Mouse (Mus musculus) heart, postnatal 4 days (tissue): ENCODE results near the gene Zfp235. TPM values are rescaled to one million over a fixed set of nuclear protein-coding genes. Genes with fewer than 3 reads are reported as not detected.

ENCODE experiments used
- total RNA-seq, 2 experiments: library from RNA; stranded (reverse); gene quantifications; 2 replicates each; pipeline ENCODE4 v1.2.3; 2021

Zfp235 gene
- total RNA-seq, 2 experiments from 2014 or later, result 4.1 to 5.1 TPM

Other genes starting within 250 kb of the Zfp235 start
- not detected for gene Vmn1r178, start 242.2 kb upstream of the Zfp235 start, total RNA-seq
- not detected for gene Vmn1r179, start 207.2 kb upstream of the Zfp235 start, total RNA-seq
- gene Vmn1r180, start 183.5 kb upstream of the Zfp235 start, total RNA-seq, result not detected
- not detected for gene Vmn1r181, start 159.6 kb upstream of the Zfp235 start, total RNA-seq
- not detected for gene V1rd19, start 132.5 kb upstream of the Zfp235 start, total RNA-seq
- not detected for gene Vmn1r183, start 80.9 kb upstream of the Zfp235 start, total RNA-seq
- gene Zfp180, start 52.2 kb upstream of the Zfp235 start, total RNA-seq, result 10 to 100 TPM; 11.1 to 11.3 TPM
- gene Zfp112, start 21.9 kb upstream of the Zfp235 start, total RNA-seq, result 1 to 10 TPM; 2.2 to 3.4 TPM
- under 1 TPM; 0.23 to 0.76 TPM for gene Zfp114, start 40.9 kb downstream of the Zfp235 start, total RNA-seq
- 10 to 100 TPM in 1 of 2 experiments, 1 to 10 TPM in 1; 8.2 to 10.3 TPM for gene Zfp111, start 77.3 kb downstream of the Zfp235 start, total RNA-seq
- 1 to 10 TPM; 1.1 to 1.2 TPM for gene Zfp109, start 103.4 kb downstream of the Zfp235 start, total RNA-seq
- gene Zfp108, start 120.6 kb downstream of the Zfp235 start, total RNA-seq, result 1 to 10 TPM; 1.2 to 1.4 TPM
- gene Zfp93, start 136.3 kb downstream of the Zfp235 start, total RNA-seq, result 1 to 10 TPM; 3.7 to 4.8 TPM
- 1 to 10 TPM; 4.2 to 6.6 TPM for gene Zfp61, start 167.1 kb downstream of the Zfp235 start, total RNA-seq
- 1 to 10 TPM; 1.0 to 1.8 TPM for gene Zfp94, start 182.5 kb downstream of the Zfp235 start, total RNA-seq
- gene Tescl, start 199.8 kb downstream of the Zfp235 start, total RNA-seq, result under 1 TPM; 0.32 to 0.33 TPM
- not detected for gene Lypd5, start 215.0 kb downstream of the Zfp235 start, total RNA-seq
- 1 to 10 TPM; 1.0 TPM for gene Kcnn4, start 236.1 kb downstream of the Zfp235 start, total RNA-seq